8 mouse cellular contexts compared by ENCODE assay signal in genomic region chr2:74763245-74763735, GRCm38 (mm10). TPM values are rescaled to one million over a fixed set of nuclear protein-coding genes. Genes with fewer than 3 reads are reported as not detected.
DNase-seq lines count a peak whose midpoint lies in the region; ATAC-seq and TF ChIP-seq lines count a peak whose summit lies in the region.

No protein-coding gene starts in this region.

- no peaks in the 10 kb centered on the region for H3K9me3 ChIP-seq in liver, embryonic 13.5 days (replicated peaks)

- peak; percentile 16 for DNase-seq in adrenal gland, postnatal 14 days
- DNase-seq in adrenal gland, postnatal 10 days: no peak
- no peak for DNase-seq in testis, postnatal 14 days (ENCODE audit: low spot score)
- no peak for DNase-seq in liver, embryonic 13.5 days
- DNase-seq in cerebellum, postnatal 36 days: no peak
- DNase-seq in cerebellum, adult 18-20 months: no peak
- no peak for DNase-seq in natural killer cell, adult 2 months (ENCODE audit: low spot score in 2 of 2)

- no peak overlapping the region for H3K27ac ChIP-seq in testis, adult 2 months (ENCODE audit: control insufficient read depth, insufficient read depth, low read depth, low read length)
- H3K27ac ChIP-seq in liver, embryonic 13.5 days: no peak overlapping the region

- H3K27me3 ChIP-seq in testis, adult 2 months (ENCODE audit: control insufficient read depth, insufficient read depth, low read length): no peaks in the 10 kb centered on the region
- peaks cover 83% of the 10 kb centered on the region for H3K27me3 ChIP-seq in liver, embryonic 13.5 days

- H3K4me2 ChIP-seq in liver, embryonic 13.5 days: peak overlapping the region; percentile 60

- TF ChIP-seq POLR2A in testis, adult 2 months (IDR thresholded peaks at IDR 0.05; ENCODE audit: control insufficient read depth, low read depth, low read length): no peak

- H3K9ac ChIP-seq in liver, embryonic 13.5 days: no peak overlapping the region

- peak overlapping the region; percentile 52 for H3K4me3 ChIP-seq in testis, adult 2 months (ENCODE audit: control insufficient read depth, low read depth, low read length)
- peak overlapping the region; percentile 43 for H3K4me3 ChIP-seq in liver, embryonic 13.5 days (replicated peaks)

- H3K4me1 ChIP-seq in testis, adult 2 months (ENCODE audit: control insufficient read depth, insufficient read depth, low read length): peaks cover 13% of the 10 kb centered on the region
- peaks cover 8% of the 10 kb centered on the region; the same call in 1 of the 2 replicates for H3K4me1 ChIP-seq in liver, embryonic 13.5 days (replicated peaks)

- H3K36me3 ChIP-seq in testis, adult 2 months (ENCODE audit: control insufficient read depth, insufficient read depth, low read length): no peaks in the 10 kb centered on the region
- H3K36me3 ChIP-seq in liver, embryonic 13.5 days: no peaks in the 10 kb centered on the region

- 2% methylated on average over 50 of the region's 53 CpGs for WGBS in liver, embryonic 13.5 days (ENCODE audit: insufficient replicate concordance)

- no peak for TF ChIP-seq CTCF in testis, adult 2 months (IDR thresholded peaks at IDR 0.05; ENCODE audit: control insufficient read depth, insufficient read depth, insufficient replicate concordance, low read depth, low read length)

- ATAC-seq in liver, embryonic 13.5 days (ENCODE audit: low read depth): no peak

RNA-seq across cellular contexts. Expression of gene Hoxd1, which starts 0.5 kb away (rescaled TPM):
- not detected in 2 replicates for total RNA-seq in adrenal gland, postnatal 14 days (2021)
- not detected for total RNA-seq in adrenal gland, postnatal 10 days (2021)
- not detected in 2 replicates for polyA plus RNA-seq in testis, adult 2 months (2012; rRNA removed)
- not detected in 2 replicates for polyA plus RNA-seq in liver, embryonic 13.5 days (2015; fragmentation: Nextera tagmentation; extraction: Ambion mirVana)

RNA-seq across cellular contexts. Expression of gene Gm28230, which starts 36.8 kb away (rescaled TPM):
- total RNA-seq in adrenal gland, postnatal 14 days (2021): 1.4 and 1.7 TPM in 2 replicates
- total RNA-seq in adrenal gland, postnatal 10 days (2021): 1 to 10 TPM in 1 of 2 experiments, under 1 TPM in 1; 0.69 to 1.7 TPM
- polyA plus RNA-seq in testis, adult 2 months (2012; rRNA removed): 0.46 and 1.2 TPM in 2 replicates
- polyA plus RNA-seq in liver, embryonic 13.5 days (2015; fragmentation: Nextera tagmentation; extraction: Ambion mirVana): not detected in 2 replicates

RNA-seq across cellular contexts. Expression of gene Hoxd4, which starts 51.6 kb away (rescaled TPM):
- total RNA-seq in adrenal gland, postnatal 14 days (2021): 13.9 and 17.8 TPM in 2 replicates
- total RNA-seq in adrenal gland, postnatal 10 days (2021): 10 to 100 TPM in 1 of 2 experiments, 1 to 10 TPM in 1; 7.0 to 18.8 TPM
- 3.3 and 5.3 TPM in 2 replicates for polyA plus RNA-seq in testis, adult 2 months (2012; rRNA removed)
- polyA plus RNA-seq in liver, embryonic 13.5 days (2015; fragmentation: Nextera tagmentation; extraction: Ambion mirVana): not detected in 2 replicates

RNA-seq across cellular contexts. Expression of gene Hoxd3, which starts 51.6 kb away (rescaled TPM):
- total RNA-seq in adrenal gland, postnatal 14 days (2021): 0.85 and 0.98 TPM in 2 replicates
- total RNA-seq in adrenal gland, postnatal 10 days (2021): under 1 TPM; 0.33 to 0.42 TPM
- polyA plus RNA-seq in testis, adult 2 months (2012; rRNA removed): 0.48 and 1.4 TPM in 2 replicates
- polyA plus RNA-seq in liver, embryonic 13.5 days (2015; fragmentation: Nextera tagmentation; extraction: Ambion mirVana): 0.10 and 0.16 TPM in 2 replicates

RNA-seq across cellular contexts. Expression of gene Hoxd8, which starts 58.9 kb away (rescaled TPM):
- total RNA-seq in adrenal gland, postnatal 14 days (2021): 24.6 and 24.9 TPM in 2 replicates
- total RNA-seq in adrenal gland, postnatal 10 days (2021): 10 to 100 TPM; 25.0 to 26.2 TPM
- polyA plus RNA-seq in testis, adult 2 months (2012; rRNA removed): 23.1 and 23.6 TPM in 2 replicates
- 0.08 and 0.10 TPM in 2 replicates for polyA plus RNA-seq in liver, embryonic 13.5 days (2015; fragmentation: Nextera tagmentation; extraction: Ambion mirVana)
